Mouse (Mus musculus): ENCODE measurements around the gene Ccl1. TPM values are rescaled to one million over a fixed set of nuclear protein-coding genes. Genes with fewer than 3 reads are reported as not detected.
A peak's percentile ranks its signal among the peaks of the same experiment; 100 is the strongest.

Ccl1 gene
- polyA plus RNA-seq, 1 experiment: not detected

DNA sequence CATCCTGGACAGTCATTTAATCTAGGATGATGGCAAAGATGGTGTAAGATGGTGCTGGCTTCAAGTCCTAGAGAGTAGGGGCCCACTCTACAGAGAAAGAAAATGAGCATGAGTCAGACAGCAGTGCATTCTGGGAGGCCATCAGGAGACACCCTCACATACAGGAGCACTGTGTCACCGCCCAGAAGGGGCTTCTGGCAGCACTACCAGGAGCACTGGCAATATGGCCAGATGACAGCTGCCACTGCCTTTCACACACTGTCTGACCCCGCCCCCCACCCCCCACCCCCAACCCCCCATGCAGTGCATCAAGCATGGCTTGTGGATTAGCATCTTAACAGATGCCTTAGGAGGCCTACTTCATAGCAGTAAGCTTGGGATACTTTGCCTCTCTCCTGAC lies 89.0 kb downstream of the Ccl1 start:
- Histone ChIP-seq H3K4me3 (ENCODE audit: insufficient read depth, low read length) (no peak overlapping the region), H3K4me1 (ENCODE audit: control insufficient read depth, insufficient read depth, low read length) (no peaks in the 10 kb centered on the region), H3K27ac (ENCODE audit: insufficient read depth, low read length) (no peak overlapping the region)
- TF ChIP-seq POLR2A (IDR thresholded peaks at IDR 0.05; ENCODE audit: low read depth, low read length) (no peak), CTCF (IDR thresholded peaks at IDR 0.05; ENCODE audit: borderline replicate concordance, insufficient read depth, low read length) (no peak)

DNA sequence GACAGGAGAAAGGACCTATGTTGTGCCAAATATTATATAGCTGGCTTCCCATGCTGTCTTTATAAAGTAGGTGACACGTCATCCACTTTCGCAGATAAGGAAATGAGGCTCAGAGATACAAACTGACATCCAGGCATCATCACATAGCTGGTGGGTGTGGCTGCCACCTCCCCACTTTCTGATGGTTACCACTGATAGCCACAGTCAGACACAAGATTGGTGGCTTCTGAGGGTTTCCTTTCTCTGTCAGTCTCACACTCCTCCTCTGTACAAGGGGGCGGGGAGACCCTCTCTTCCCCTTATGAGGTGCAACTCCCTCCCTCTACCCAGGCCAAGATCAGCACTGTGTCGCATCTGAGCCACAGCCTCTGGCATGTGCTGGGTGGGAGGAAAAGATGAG lies 91.1 kb downstream of the Ccl1 start:
- Histone ChIP-seq H3K4me1 (ENCODE audit: control insufficient read depth, insufficient read depth, low read length) (no peaks in the 10 kb centered on the region), H3K4me3 (ENCODE audit: insufficient read depth, low read length) (no peak overlapping the region), H3K27ac (ENCODE audit: insufficient read depth, low read length) (no peak overlapping the region)
- TF ChIP-seq POLR2A (IDR thresholded peaks at IDR 0.05; ENCODE audit: low read depth, low read length): no peak
- no peak for TF ChIP-seq CTCF (IDR thresholded peaks at IDR 0.05; ENCODE audit: borderline replicate concordance, insufficient read depth, low read length)

DNA sequence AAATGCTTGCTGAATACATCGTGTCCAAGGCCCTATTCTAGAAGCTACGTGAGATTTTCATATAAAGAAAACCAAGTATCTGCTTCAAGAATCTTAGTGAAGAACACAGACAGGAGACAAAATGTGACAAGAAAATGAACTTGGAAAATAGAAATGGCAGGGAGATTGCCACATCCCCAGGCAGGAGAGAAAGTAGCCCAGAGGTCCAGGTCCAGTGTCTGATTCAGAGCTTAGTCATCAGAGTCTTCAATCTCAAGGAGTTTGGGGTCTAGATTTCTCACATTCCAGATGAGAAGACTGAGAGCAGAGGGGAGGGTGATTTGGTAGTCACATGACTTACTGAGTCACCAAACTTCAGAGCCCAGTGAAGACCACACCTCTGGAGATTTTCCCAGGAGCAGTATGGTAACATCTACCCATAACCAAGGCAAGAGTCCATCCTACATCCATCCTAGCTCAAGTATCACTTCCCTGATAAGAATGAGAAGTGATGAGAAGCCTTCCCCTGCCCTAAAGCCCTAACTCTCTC lies 98.5 kb downstream of the Ccl1 start:
- no peak overlapping the region for H3K4me3 ChIP-seq (ENCODE audit: insufficient read depth, low read length)
- no peak overlapping the region for H3K27ac ChIP-seq (ENCODE audit: insufficient read depth, low read length)
- no peak for TF ChIP-seq POLR2A (IDR thresholded peaks at IDR 0.05; ENCODE audit: low read depth, low read length)
- TF ChIP-seq CTCF (IDR thresholded peaks at IDR 0.05; ENCODE audit: borderline replicate concordance, insufficient read depth, low read length): no peak
- peaks cover 11% of the 10 kb centered on the region for H3K4me1 ChIP-seq (ENCODE audit: control insufficient read depth, insufficient read depth, low read length)

DNA sequence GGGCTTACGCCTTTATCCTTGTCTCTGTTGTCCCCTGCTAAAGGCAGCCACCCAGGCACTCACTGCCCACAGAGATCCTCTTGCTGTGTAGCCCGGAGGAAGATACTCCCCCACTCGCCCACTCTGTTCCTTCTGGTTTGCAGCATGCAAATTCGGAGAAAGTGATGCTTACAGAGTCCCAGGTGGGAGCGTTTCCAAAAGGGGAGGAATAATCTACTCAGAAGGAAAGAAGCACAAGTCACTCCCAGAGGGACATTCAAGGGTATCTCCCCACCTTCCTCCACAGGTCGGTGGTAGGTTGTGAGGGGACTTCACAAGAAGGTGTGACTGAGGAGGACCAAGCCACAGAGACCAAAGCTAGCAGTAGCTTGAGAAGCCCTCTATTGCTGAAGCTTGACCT lies 100.3 kb downstream of the Ccl1 start:
- peaks cover 11% of the 10 kb centered on the region for H3K4me1 ChIP-seq (ENCODE audit: control insufficient read depth, insufficient read depth, low read length)
- H3K4me3 ChIP-seq (ENCODE audit: insufficient read depth, low read length): no peak overlapping the region
- TF ChIP-seq POLR2A (IDR thresholded peaks at IDR 0.05; ENCODE audit: low read depth, low read length) (no peak), CTCF (IDR thresholded peaks at IDR 0.05; ENCODE audit: borderline replicate concordance, insufficient read depth, low read length) (no peak)
- no peak overlapping the region for H3K27ac ChIP-seq (ENCODE audit: insufficient read depth, low read length)

DNA sequence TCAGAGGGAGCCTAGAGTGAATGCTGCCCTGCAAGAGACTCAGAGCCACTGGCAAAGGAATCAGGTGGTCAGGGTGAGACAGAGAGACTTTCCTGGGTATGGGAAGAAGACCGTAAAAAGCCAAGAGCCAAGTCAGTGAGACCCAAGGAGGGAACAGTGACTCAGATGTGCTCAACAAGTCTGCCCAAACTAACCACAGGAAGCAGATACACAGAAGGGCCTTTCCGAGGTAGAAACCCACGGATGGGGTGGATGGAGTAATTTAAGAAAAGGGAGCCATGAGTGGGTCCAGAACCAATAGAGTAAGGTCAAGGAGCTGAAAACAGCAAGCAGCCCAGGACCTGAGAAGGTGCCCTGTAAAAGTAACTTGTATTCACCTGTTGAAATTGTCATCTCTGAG lies 101.8 kb downstream of the Ccl1 start:
- no peak overlapping the region for H3K4me3 ChIP-seq (ENCODE audit: insufficient read depth, low read length)
- no peak overlapping the region for H3K27ac ChIP-seq (ENCODE audit: insufficient read depth, low read length)
- H3K4me1 ChIP-seq (ENCODE audit: control insufficient read depth, insufficient read depth, low read length): peaks cover 11% of the 10 kb centered on the region
- TF ChIP-seq CTCF (IDR thresholded peaks at IDR 0.05; ENCODE audit: borderline replicate concordance, insufficient read depth, low read length): no peak
- no peak for TF ChIP-seq POLR2A (IDR thresholded peaks at IDR 0.05; ENCODE audit: low read depth, low read length)

DNA sequence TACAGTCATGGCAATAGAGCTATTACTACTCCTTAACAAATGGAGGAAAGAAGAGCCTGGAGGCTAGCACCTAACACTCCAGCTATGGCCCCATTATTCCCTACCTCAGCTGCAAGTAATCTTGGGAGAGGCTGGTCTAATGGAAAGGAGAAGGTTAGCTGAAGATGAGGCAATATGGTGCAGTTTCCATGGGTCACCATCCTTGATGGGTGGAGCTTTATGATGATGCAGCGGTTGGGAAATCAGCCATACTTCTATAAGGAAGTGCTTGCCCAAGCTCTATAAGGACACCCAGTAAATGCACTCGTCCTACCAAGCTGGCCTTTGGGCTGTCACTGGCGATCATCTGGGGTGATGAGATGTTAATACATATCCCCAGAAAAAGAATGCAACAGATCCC lies 107.7 kb downstream of the Ccl1 start:
- peaks cover 6% of the 10 kb centered on the region; the same call in 1 of the 2 replicates for H3K4me1 ChIP-seq (ENCODE audit: control insufficient read depth, insufficient read depth, low read length)
- TF ChIP-seq CTCF (IDR thresholded peaks at IDR 0.05; ENCODE audit: borderline replicate concordance, insufficient read depth, low read length) (no peak), POLR2A (IDR thresholded peaks at IDR 0.05; ENCODE audit: low read depth, low read length) (no peak)
- no peak overlapping the region for H3K27ac ChIP-seq (ENCODE audit: insufficient read depth, low read length)
- H3K4me3 ChIP-seq (ENCODE audit: insufficient read depth, low read length): no peak overlapping the region

DNA sequence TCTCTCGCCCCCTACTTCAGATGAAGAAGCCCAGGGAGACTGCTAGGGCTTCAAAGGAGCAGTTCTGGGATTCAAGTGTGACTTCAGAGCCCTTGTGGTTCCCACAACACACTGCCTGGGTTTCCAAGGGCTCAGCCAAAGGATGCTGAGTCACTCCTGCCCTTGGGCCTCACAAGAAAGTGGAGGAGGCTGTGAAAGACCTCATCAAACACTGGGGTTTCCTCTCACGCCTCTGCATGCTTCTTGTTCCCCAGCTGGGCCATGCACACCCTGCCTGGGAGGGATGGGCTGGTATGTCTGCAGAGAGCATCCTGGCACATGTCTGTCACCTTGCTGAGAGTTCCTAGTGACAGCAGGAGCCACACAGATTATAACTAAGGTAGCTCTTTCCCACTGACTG lies 110.5 kb downstream of the Ccl1 start:
- peaks cover 6% of the 10 kb centered on the region; the same call in 1 of the 2 replicates for H3K4me1 ChIP-seq (ENCODE audit: control insufficient read depth, insufficient read depth, low read length)
- no peak overlapping the region for H3K4me3 ChIP-seq (ENCODE audit: insufficient read depth, low read length)
- no peak overlapping the region for H3K27ac ChIP-seq (ENCODE audit: insufficient read depth, low read length)
- TF ChIP-seq CTCF (IDR thresholded peaks at IDR 0.05; ENCODE audit: borderline replicate concordance, insufficient read depth, low read length) (no peak), POLR2A (IDR thresholded peaks at IDR 0.05; ENCODE audit: low read depth, low read length) (no peak)

DNA sequence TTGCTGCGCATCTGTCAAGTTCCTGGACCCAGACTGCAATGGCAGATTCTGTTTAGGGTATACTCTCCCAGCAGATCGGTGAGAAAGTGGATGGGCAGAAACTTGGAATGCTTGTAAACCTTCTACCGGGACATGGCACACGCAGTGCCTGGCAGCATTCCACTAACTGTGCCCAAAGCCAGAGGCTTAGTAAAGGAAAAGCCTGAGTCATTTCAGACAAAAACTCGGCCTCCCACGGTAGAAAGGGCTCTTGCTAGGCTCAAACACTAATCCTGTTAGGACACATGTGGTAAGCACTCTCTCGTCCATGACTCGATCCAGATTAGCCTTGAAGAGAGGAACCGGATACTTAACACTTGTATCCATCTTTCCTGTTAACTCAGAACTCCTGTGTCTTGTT lies 111.7 kb downstream of the Ccl1 start:
- Histone ChIP-seq H3K27ac (ENCODE audit: insufficient read depth, low read length) (0 out of 2 replicates have a peak overlapping the region, but pooled peaks have one; percentile 21), H3K4me3 (ENCODE audit: insufficient read depth, low read length) (no peak overlapping the region), H3K4me1 (ENCODE audit: control insufficient read depth, insufficient read depth, low read length) (peaks cover 6% of the 10 kb centered on the region; the same call in 1 of the 2 replicates)
- TF ChIP-seq POLR2A (IDR thresholded peaks at IDR 0.05; ENCODE audit: low read depth, low read length) (no peak), CTCF (IDR thresholded peaks at IDR 0.05; ENCODE audit: borderline replicate concordance, insufficient read depth, low read length) (no peak)

DNA sequence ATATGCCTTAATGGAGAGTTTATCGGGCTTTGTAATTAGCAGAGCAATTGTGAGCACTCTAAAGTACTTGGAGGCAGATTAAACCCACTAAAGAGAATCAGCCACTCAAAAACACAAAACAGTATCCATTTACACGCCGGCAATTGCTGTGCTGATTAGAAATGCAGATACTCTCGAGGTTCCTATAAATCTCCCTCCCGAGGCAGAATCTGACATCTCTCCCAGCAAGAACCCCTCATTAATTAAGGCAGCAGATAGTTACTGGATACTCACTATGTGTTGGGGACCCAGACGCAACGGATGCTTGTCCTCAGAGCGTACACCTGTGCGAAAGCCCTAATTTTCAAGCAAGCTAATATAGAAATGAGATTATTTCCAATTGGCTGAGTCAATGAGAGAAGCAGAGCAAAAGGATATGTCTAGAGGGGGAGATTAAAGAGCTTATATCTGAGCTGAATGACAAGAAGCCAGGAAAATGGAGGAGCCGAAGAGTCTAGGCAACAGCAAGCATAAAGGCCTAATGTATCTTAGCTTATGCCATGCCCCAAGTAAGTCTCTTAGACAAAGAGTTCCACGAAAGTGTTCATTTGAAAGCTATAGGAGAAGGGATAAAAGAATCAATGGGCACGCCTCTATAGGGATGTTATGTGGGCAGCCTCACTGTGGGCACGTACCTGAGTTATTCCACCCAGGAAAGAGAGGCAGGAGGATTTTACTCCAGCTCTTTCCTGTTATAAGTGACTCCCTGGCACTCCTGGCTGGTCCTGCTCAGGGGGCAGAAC lies 115.5 kb downstream of the Ccl1 start:
- H3K27ac ChIP-seq (ENCODE audit: insufficient read depth, low read length): no peak overlapping the region
- H3K4me3 ChIP-seq (ENCODE audit: insufficient read depth, low read length): no peak overlapping the region
- 0 out of 2 replicates have a peak, but pooled peaks cover 3% of the 10 kb centered on the region for H3K4me1 ChIP-seq (ENCODE audit: control insufficient read depth, insufficient read depth, low read length)
- no peak for TF ChIP-seq POLR2A (IDR thresholded peaks at IDR 0.05; ENCODE audit: low read depth, low read length)
- TF ChIP-seq CTCF (IDR thresholded peaks at IDR 0.05; ENCODE audit: borderline replicate concordance, insufficient read depth, low read length): no peak

DNA sequence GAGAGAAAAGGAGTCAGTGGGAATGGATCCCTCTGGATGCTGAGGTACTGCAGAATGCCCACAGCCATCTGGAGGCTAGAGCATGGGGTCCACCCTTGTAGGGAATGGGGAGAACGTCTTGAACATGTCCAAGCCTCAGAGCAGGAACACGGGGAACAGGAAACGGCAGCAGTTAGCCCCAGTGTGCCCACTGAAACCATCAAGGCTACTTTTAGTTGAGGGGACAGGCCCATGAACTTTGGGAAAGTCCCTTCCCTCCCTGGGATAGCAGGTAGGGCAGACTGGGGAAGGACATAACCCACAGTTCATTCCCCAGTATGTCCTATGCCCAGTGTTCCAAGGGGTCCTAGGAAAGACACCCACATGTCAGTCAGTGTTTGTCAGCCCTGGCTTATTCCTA lies 119.8 kb downstream of the Ccl1 start:
- Histone ChIP-seq H3K27ac (ENCODE audit: insufficient read depth, low read length) (no peak overlapping the region), H3K4me1 (ENCODE audit: control insufficient read depth, insufficient read depth, low read length) (no peaks in the 10 kb centered on the region), H3K4me3 (ENCODE audit: insufficient read depth, low read length) (no peak overlapping the region)
- TF ChIP-seq POLR2A (IDR thresholded peaks at IDR 0.05; ENCODE audit: low read depth, low read length) (no peak), CTCF (IDR thresholded peaks at IDR 0.05; ENCODE audit: borderline replicate concordance, insufficient read depth, low read length) (no peak)
